Mouse (Mus musculus): ENCODE results near the gene Pou2f3. TPM values are rescaled to one million over a fixed set of nuclear protein-coding genes. Genes with fewer than 3 reads are reported as not detected.

The Pou2f3 gene
- total and polyA plus RNA-seq, 3 experiments = 0.05 TPM; not detected in 2

DNA sequence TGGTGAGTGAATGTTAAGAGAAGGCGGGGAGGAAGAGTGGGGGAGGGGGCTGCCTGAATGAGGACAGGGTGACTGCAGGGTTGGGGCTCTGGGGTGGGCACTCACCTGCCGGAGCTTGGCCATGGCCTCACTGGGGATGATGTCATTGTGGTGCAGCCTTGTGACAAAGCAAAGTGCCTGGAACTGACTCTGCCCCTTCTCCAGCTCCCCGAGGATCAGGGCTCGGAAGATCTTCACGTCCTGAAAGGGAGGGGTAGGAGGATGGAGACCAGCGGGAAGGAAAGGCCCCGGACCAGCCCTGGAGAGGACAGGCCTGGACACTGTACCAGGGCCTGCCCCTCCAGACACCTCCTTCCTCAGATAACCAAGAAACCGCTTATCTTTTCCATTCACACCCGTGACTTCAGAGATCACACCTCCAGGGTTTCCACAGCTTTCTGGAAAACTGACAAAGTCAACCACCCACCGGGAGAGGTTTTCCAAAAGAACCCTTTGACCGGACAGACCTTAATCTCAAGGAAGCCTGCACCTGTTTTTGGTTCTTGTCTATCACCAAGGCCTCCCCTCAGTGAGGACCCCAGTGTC, 14.7 kb upstream of the Pou2f3 start:
- H3K4me1 ChIP-seq (ENCODE audit: insufficient read depth, low read depth, low read length) = peaks cover 67% of the 10 kb centered on the region
- H3K4me3 ChIP-seq (ENCODE audit: low read depth, low read length) = peak overlapping the region; percentile 64; the same call in 1 of the 2 replicates
- DNase-seq (ENCODE audit: low spot score) (no peak), ATAC-seq (ENCODE audit: extremely low read depth, insufficient number of reproducible peaks, low FRiP score, poor library complexity, severe bottlenecking) (peak; percentile 63)
- peak; percentile 68 for TF ChIP-seq TAL1 (conservative IDR thresholded peaks at IDR 0.05; ENCODE audit: low read depth, low read length)
- no peak for TF ChIP-seq POLR2AphosphoS5 (IDR thresholded peaks at IDR 0.05; ENCODE audit: insufficient replicate concordance, low read depth, low read length)
- H3K36me3 ChIP-seq (replicated peaks) = peaks cover 87% of the 10 kb centered on the region
- H3K9me3 ChIP-seq (replicated peaks) = no peaks in the 10 kb centered on the region
- no peaks in the 10 kb centered on the region for H3K27me3 ChIP-seq (ENCODE audit: insufficient read depth, low read length)

DNA sequence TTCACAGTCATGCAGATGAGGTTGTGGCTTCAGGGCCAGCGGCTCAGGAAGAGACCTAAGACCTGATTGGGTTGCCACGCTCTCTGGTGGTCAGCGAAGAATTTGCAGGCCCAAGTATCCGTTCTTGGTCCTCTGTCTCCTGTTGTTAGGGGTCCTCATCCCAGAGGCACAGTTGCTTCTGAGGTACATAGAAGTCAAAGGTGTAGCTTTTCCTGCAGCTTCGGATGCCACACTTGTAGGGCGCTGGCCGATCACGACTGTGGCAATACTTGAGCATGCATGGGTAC, 12.2 kb upstream of the Pou2f3 start:
- no peak for TF ChIP-seq GATA1 (IDR thresholded peaks at IDR 0.05; ENCODE audit: borderline replicate concordance, low read length)
- TF ChIP-seq TAL1 (conservative IDR thresholded peaks at IDR 0.05; ENCODE audit: low read depth, low read length) = no peak
- no peak for TF ChIP-seq CTCF (IDR thresholded peaks at IDR 0.05; ENCODE audit: low read depth, low read length)
- no peak for TF ChIP-seq GATA2 (IDR thresholded peaks at IDR 0.05; ENCODE audit: borderline replicate concordance, low read depth, low read length)
- no peak for TF ChIP-seq POLR2AphosphoS5 (IDR thresholded peaks at IDR 0.05; ENCODE audit: insufficient replicate concordance, low read depth, low read length)
- no peaks in the 10 kb centered on the region for H3K9me3 ChIP-seq (replicated peaks)
- H3K4me1 ChIP-seq (ENCODE audit: insufficient read depth, low read depth, low read length) = peaks cover 45% of the 10 kb centered on the region
- DNase-seq (ENCODE audit: low spot score) (no peak), ATAC-seq (ENCODE audit: extremely low read depth, insufficient number of reproducible peaks, low FRiP score, poor library complexity, severe bottlenecking) (no peak)
- H3K36me3 ChIP-seq (replicated peaks) = peaks cover 71% of the 10 kb centered on the region
- H3K27me3 ChIP-seq (ENCODE audit: insufficient read depth, low read length) = no peaks in the 10 kb centered on the region
- no peak overlapping the region for H3K4me3 ChIP-seq (ENCODE audit: low read depth, low read length)

DNA sequence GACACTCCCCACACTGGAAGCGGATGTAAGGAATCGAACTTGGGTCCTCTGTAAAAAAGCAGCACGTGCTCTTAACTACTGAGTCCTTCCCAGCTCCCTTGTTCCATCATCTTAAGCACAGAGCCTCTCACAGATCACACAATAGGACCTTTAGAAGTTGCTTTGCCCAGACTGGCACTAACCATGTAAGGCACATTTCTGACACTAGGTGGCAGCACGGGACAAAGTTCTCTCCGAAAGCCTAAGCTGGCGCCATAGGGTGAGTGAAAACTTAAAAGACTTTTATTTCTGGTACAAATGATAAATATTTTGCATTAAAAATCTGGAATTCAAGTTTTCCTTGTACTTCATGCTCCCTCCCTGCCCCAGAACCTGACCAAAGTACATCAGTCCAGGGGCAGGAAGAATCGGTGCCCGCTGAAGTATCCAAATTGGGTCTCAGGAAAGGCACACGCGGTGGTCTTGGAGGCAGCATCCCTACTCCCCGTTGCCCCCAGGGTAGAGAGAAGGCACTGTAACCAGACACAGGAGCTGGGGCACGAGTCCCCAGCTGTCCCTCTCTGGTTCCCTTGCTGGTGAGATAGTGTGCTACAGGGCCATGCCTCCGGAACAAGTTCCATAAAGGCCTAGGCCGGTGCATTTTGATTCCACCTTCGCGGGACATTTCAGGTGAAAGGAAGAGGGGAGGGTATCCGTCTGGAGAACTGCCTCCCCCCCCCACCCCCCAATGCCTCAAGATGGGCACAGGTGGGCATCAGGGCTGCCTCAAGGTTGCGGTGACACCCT, 11.7 kb upstream of the Pou2f3 start:
- TF ChIP-seq POLR2AphosphoS5 (IDR thresholded peaks at IDR 0.05; ENCODE audit: insufficient replicate concordance, low read depth, low read length) = no peak
- TF ChIP-seq GATA2 (IDR thresholded peaks at IDR 0.05; ENCODE audit: borderline replicate concordance, low read depth, low read length) = no peak
- TF ChIP-seq CTCF (IDR thresholded peaks at IDR 0.05; ENCODE audit: low read depth, low read length) = peak; percentile 70
- no peaks in the 10 kb centered on the region for H3K27me3 ChIP-seq (ENCODE audit: insufficient read depth, low read length)
- ATAC-seq (ENCODE audit: extremely low read depth, insufficient number of reproducible peaks, low FRiP score, poor library complexity, severe bottlenecking) = no peak
- no peak for DNase-seq (ENCODE audit: low spot score)
- no peak overlapping the region for H3K4me3 ChIP-seq (ENCODE audit: low read depth, low read length)
- peaks cover 66% of the 10 kb centered on the region for H3K36me3 ChIP-seq (replicated peaks)
- H3K9me3 ChIP-seq (replicated peaks) = no peaks in the 10 kb centered on the region
- peaks cover 40% of the 10 kb centered on the region for H3K4me1 ChIP-seq (ENCODE audit: insufficient read depth, low read depth, low read length)

DNA sequence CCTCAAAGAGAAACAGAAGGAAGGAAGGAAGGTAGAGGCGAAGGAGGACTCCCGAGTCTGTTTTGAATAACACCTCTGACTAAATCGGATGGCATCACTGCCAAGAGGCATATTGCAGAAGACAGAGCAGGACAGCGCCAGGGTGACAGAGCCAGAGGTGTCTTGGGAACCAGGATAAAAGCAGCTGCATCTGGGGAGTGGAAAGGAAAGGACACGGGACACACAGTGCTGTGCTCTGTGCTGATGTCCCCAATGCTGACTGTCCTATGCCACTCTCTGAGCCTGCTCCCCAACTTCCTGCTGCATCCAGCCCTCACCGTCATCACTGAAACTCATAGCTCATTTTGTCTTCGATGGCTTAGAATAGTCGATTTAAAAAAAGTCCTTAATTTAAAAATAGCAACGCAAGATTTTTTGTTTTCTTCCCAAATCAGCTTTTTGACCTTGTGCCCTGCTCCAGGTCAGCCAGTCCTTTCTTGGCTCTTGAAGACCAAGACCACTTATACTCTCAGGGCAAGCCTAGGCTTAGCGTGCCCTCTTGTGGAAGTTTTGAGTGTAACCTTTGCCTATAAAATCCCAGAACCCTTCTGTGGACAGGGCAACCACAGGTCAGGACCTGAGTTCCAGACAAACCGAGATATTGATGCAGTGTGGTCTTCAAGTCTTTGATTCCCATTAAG, 742 bp upstream of the Pou2f3 start:
- H3K27me3 ChIP-seq (ENCODE audit: insufficient read depth, low read length) = peaks cover 39% of the 10 kb centered on the region
- no peak for DNase-seq (ENCODE audit: low spot score)
- no peak for ATAC-seq (ENCODE audit: extremely low read depth, insufficient number of reproducible peaks, low FRiP score, poor library complexity, severe bottlenecking)

DNA sequence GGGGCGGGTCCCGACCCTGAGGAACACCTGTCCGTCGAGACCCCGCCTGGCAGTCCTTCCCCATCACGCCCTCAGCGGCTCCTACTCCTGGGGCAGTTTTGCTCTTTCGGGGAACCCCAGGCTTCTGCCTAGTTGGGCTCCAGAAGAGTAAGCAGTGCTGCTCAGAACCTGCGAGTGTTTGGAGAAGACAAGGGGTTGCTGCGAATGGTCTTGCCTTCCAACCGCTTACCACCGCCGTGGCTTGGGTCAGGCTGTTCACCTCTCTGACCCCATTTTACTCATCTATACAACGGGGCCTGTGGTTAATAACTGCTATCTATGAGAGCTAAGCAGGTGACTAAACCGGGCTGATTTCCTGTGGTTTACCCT, 4.2 kb downstream of the Pou2f3 start:
- TF ChIP-seq TAL1 (conservative IDR thresholded peaks at IDR 0.05; ENCODE audit: low read depth, low read length) (no peak), GATA1 (IDR thresholded peaks at IDR 0.05; ENCODE audit: borderline replicate concordance, low read length) (no peak), POLR2AphosphoS5 (IDR thresholded peaks at IDR 0.05; ENCODE audit: insufficient replicate concordance, low read depth, low read length) (no peak), CTCF (IDR thresholded peaks at IDR 0.05; ENCODE audit: low read depth, low read length) (no peak), GATA2 (IDR thresholded peaks at IDR 0.05; ENCODE audit: borderline replicate concordance, low read depth, low read length) (no peak)
- peaks cover 54% of the 10 kb centered on the region for H3K27me3 ChIP-seq (ENCODE audit: insufficient read depth, low read length)
- H3K4me1 ChIP-seq (ENCODE audit: insufficient read depth, low read depth, low read length) = peaks cover 6% of the 10 kb centered on the region
- H3K4me3 ChIP-seq (ENCODE audit: low read depth, low read length) = no peak overlapping the region
- no peak for ATAC-seq (ENCODE audit: extremely low read depth, insufficient number of reproducible peaks, low FRiP score, poor library complexity, severe bottlenecking)
- DNase-seq (ENCODE audit: low spot score) = no peak
- no peaks in the 10 kb centered on the region for H3K36me3 ChIP-seq (replicated peaks)
- H3K9me3 ChIP-seq (replicated peaks) = no peaks in the 10 kb centered on the region

More for the DNA sequence above, 742 bp upstream of the Pou2f3 start:
- Histone ChIP-seq H3K4me3 (ENCODE audit: low read depth, low read length) (no peak overlapping the region), H3K36me3 (replicated peaks) (no peaks in the 10 kb centered on the region), H3K4me1 (ENCODE audit: insufficient read depth, low read depth, low read length) (peaks cover 6% of the 10 kb centered on the region), H3K9me3 (replicated peaks) (no peaks in the 10 kb centered on the region)
- TF ChIP-seq TAL1 (conservative IDR thresholded peaks at IDR 0.05; ENCODE audit: low read depth, low read length) (no peak), GATA1 (IDR thresholded peaks at IDR 0.05; ENCODE audit: borderline replicate concordance, low read length) (no peak), GATA2 (IDR thresholded peaks at IDR 0.05; ENCODE audit: borderline replicate concordance, low read depth, low read length) (no peak), CTCF (IDR thresholded peaks at IDR 0.05; ENCODE audit: low read depth, low read length) (no peak), POLR2AphosphoS5 (IDR thresholded peaks at IDR 0.05; ENCODE audit: insufficient replicate concordance, low read depth, low read length) (no peak)

DNA sequence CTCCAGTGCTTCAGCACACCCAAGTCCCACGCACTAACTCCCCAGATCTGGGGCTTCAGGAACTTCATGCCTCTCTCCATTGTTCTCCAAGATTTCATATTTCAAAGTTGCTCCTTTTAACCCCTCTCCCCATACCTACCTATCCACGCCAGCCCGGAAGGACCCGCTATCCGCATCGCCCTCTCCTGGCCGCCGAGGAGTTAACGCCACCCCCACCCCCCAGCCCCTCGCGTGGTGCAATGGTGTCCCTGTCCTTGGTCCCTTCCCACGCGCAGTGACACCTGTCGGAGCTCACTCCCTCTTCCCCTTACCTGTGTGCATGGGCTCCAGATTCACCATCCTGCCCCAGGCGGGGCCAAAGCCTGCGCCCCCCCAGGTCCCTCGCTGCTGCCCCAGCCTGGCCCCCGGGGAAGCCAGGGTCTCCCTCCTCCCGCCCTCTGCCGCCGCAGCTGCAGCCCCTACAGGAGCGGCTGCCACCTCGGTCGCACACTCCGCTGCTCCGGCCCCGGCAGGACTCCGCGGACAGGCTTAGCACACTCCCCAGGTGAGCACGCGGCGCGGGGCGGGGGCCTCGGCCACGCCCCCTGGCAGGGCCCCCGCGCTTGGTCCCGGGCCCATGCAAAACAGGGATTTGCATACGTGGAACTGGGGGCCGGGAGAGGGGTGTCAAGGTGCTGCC, 4.7 kb downstream of the Pou2f3 start:
- no peak overlapping the region for H3K4me3 ChIP-seq (ENCODE audit: low read depth, low read length)
- H3K9me3 ChIP-seq (replicated peaks) = no peaks in the 10 kb centered on the region
- no peak for DNase-seq (ENCODE audit: low spot score)
- no peak for ATAC-seq (ENCODE audit: extremely low read depth, insufficient number of reproducible peaks, low FRiP score, poor library complexity, severe bottlenecking)
- no peaks in the 10 kb centered on the region for H3K36me3 ChIP-seq (replicated peaks)
- peaks cover 55% of the 10 kb centered on the region for H3K27me3 ChIP-seq (ENCODE audit: insufficient read depth, low read length)
- H3K4me1 ChIP-seq (ENCODE audit: insufficient read depth, low read depth, low read length) = peaks cover 2% of the 10 kb centered on the region; the same call in 1 of the 2 replicates
- TF ChIP-seq GATA2 (IDR thresholded peaks at IDR 0.05; ENCODE audit: borderline replicate concordance, low read depth, low read length) = no peak
- TF ChIP-seq GATA1 (IDR thresholded peaks at IDR 0.05; ENCODE audit: borderline replicate concordance, low read length) = no peak
- no peak for TF ChIP-seq CTCF (IDR thresholded peaks at IDR 0.05; ENCODE audit: low read depth, low read length)
- TF ChIP-seq TAL1 (conservative IDR thresholded peaks at IDR 0.05; ENCODE audit: low read depth, low read length) = no peak
